Mouse (Mus musculus): ENCODE results near the gene Lysmd1. TPM values are rescaled to one million over a fixed set of nuclear protein-coding genes. Genes with fewer than 3 reads are reported as not detected.
"Not testable (repeated sequence)": the region's sequence is repeated elsewhere in the genome, so short reads cannot be mapped to it uniquely, and the experiment has no call there.

The Lysmd1 gene
- polyA plus RNA-seq (2014; fragmentation: Nextera tagmentation; extraction: Ambion mirVana), result 8.0 and 10.1 TPM in 2 replicates

GRCm38 (mm10) chr3:95133680-95134101 is at the start of gene Lysmd1, which contains the start of gene Scnm1:
Gene Lysmd1, plus strand, starts transcription at chr3:95134088.
Gene Scnm1, minus strand, starts transcription at chr3:95134011.
- Histone ChIP-seq H3K27ac (ENCODE audit: low read depth) (peak within 1 kb of the TSS; percentile 57; the same call in 1 of the 2 replicates), H3K4me3 (ENCODE audit: low read depth, low read length) (peak within 1 kb of the TSS; percentile 87), H3K27me3 (replicated peaks; ENCODE audit: control insufficient read depth, insufficient read depth, low read length) (no peaks in the 10 kb centered on the region), H3K36me3 (ENCODE audit: control insufficient read depth, insufficient read depth, low read length) (peaks cover 7% of the 10 kb centered on the region), H3K4me2 (ENCODE audit: low read length) (peak within 1 kb of the TSS; percentile 77), H3K4me1 (replicated peaks; ENCODE audit: control insufficient read depth, insufficient read depth, low read length) (peaks cover 14% of the 10 kb centered on the region), H3K9ac (ENCODE audit: low read length) (peak within 1 kb of the TSS; percentile 78), H3K9me3 (ENCODE audit: control insufficient read depth, low read length) (no peaks in the 10 kb centered on the region)
- WGBS, result under 1% methylated on average over 20 of the region's 20 CpGs
- DNase-seq (ENCODE audit: low spot score) (peak; percentile 87), ATAC-seq (replicated peaks; ENCODE audit: low FRiP score, low TSS enrichment, low read depth) (peak; percentile 89)

- ATAC-seq (replicated peaks; ENCODE audit: low FRiP score, low TSS enrichment, low read depth), result no peak
- H3K4me1 ChIP-seq (replicated peaks; ENCODE audit: control insufficient read depth, insufficient read depth, low read length), result no peaks in the 10 kb centered on the region
- 0 out of 2 replicates have a peak, but pooled peaks cover under 1% of the 10 kb centered on the region for H3K36me3 ChIP-seq (ENCODE audit: control insufficient read depth, insufficient read depth, low read length)
- H3K4me3 ChIP-seq (ENCODE audit: low read depth, low read length), result no peak overlapping the region
- DNase-seq (ENCODE audit: low spot score), result no peak
- H3K27ac ChIP-seq (ENCODE audit: low read depth), result no peak overlapping the region
- H3K27me3 ChIP-seq (replicated peaks; ENCODE audit: control insufficient read depth, insufficient read depth, low read length), result no peaks in the 10 kb centered on the region
- no peak overlapping the region for H3K4me2 ChIP-seq (ENCODE audit: low read length)
- 100% methylated on average over 1 of the region's 1 CpGs for WGBS
- H3K9me3 ChIP-seq (ENCODE audit: control insufficient read depth, low read length), result no peaks in the 10 kb centered on the region
- H3K9ac ChIP-seq (ENCODE audit: low read length), result no peak overlapping the region
Measured at GRCm38 (mm10) chr3:95088071-95088470, 45.8 kb upstream of the Lysmd1 start.

- H3K4me2 ChIP-seq (ENCODE audit: low read length), result no peak overlapping the region
- H3K27ac ChIP-seq (ENCODE audit: low read depth), result no peak overlapping the region
- peaks cover 10% of the 10 kb centered on the region for H3K4me1 ChIP-seq (replicated peaks; ENCODE audit: control insufficient read depth, insufficient read depth, low read length)
- H3K9ac ChIP-seq (ENCODE audit: low read length), result no peak overlapping the region
- H3K4me3 ChIP-seq (ENCODE audit: low read depth, low read length), result no peak overlapping the region
- WGBS, result 35% methylated on average over 2 of the region's 2 CpGs
- no peaks in the 10 kb centered on the region for H3K9me3 ChIP-seq (ENCODE audit: control insufficient read depth, low read length)
- no peaks in the 10 kb centered on the region for H3K27me3 ChIP-seq (replicated peaks; ENCODE audit: control insufficient read depth, insufficient read depth, low read length)
- no peak for ATAC-seq (replicated peaks; ENCODE audit: low FRiP score, low TSS enrichment, low read depth)
- no peak for DNase-seq (ENCODE audit: low spot score)
- peaks cover 29% of the 10 kb centered on the region for H3K36me3 ChIP-seq (ENCODE audit: control insufficient read depth, insufficient read depth, low read length)
Measured at GRCm38 (mm10) chr3:95100854-95101253, 33.0 kb upstream of the Lysmd1 start.

GRCm38 (mm10) chr3:95105121-95105520 is 28.8 kb upstream of the Lysmd1 start:
- H3K4me1 ChIP-seq (replicated peaks; ENCODE audit: control insufficient read depth, insufficient read depth, low read length), result peaks cover 10% of the 10 kb centered on the region
- peak overlapping the region; percentile 84 for H3K4me2 ChIP-seq (ENCODE audit: low read length)
- ATAC-seq (replicated peaks; ENCODE audit: low FRiP score, low TSS enrichment, low read depth), result no peak
- WGBS, result 47% methylated on average over 4 of the region's 4 CpGs
- no peak overlapping the region for H3K27ac ChIP-seq (ENCODE audit: low read depth)
- peak overlapping the region; percentile 85 for H3K4me3 ChIP-seq (ENCODE audit: low read depth, low read length)
- H3K9ac ChIP-seq (ENCODE audit: low read length), result peak overlapping the region; percentile 80
- H3K36me3 ChIP-seq (ENCODE audit: control insufficient read depth, insufficient read depth, low read length), result peaks cover 10% of the 10 kb centered on the region; the same call in 1 of the 2 replicates
- no peak for DNase-seq (ENCODE audit: low spot score)
- no peaks in the 10 kb centered on the region for H3K27me3 ChIP-seq (replicated peaks; ENCODE audit: control insufficient read depth, insufficient read depth, low read length)
- H3K9me3 ChIP-seq (ENCODE audit: control insufficient read depth, low read length), result no peaks in the 10 kb centered on the region

- no peak; the same call in 1 of the 2 replicates for ATAC-seq (replicated peaks; ENCODE audit: low FRiP score, low TSS enrichment, low read depth)
- Histone ChIP-seq H3K27me3 (replicated peaks; ENCODE audit: control insufficient read depth, insufficient read depth, low read length) (no peaks in the 10 kb centered on the region), H3K4me3 (ENCODE audit: low read depth, low read length) (peak overlapping the region; percentile 85), H3K27ac (ENCODE audit: low read depth) (peak overlapping the region; percentile 69), H3K4me1 (replicated peaks; ENCODE audit: control insufficient read depth, insufficient read depth, low read length) (peaks cover 10% of the 10 kb centered on the region), H3K9ac (ENCODE audit: low read length) (peak overlapping the region; percentile 80), H3K4me2 (ENCODE audit: low read length) (peak overlapping the region; percentile 84), H3K9me3 (ENCODE audit: control insufficient read depth, low read length) (no peaks in the 10 kb centered on the region), H3K36me3 (ENCODE audit: control insufficient read depth, insufficient read depth, low read length) (peaks cover 9% of the 10 kb centered on the region; the same call in 1 of the 2 replicates)
- DNase-seq (ENCODE audit: low spot score), result no peak
- under 1% methylated on average over 16 of the region's 16 CpGs for WGBS
Measured at GRCm38 (mm10) chr3:95105586-95106337, 28.1 kb upstream of the Lysmd1 start.

GRCm38 (mm10) chr3:95106338-95107117 is 27.4 kb upstream of the Lysmd1 start, which contains the start of gene Pip5k1a:
Gene Pip5k1a, minus strand, starts transcription at chr3:95106930.
- under 1% methylated on average over 51 of the region's 51 CpGs for WGBS

GRCm38 (mm10) chr3:95107308-95107707 is 26.6 kb upstream of the Lysmd1 start:
- not testable (repeated sequence) for H3K27ac ChIP-seq (ENCODE audit: low read depth); ATAC-seq (replicated peaks; ENCODE audit: low FRiP score, low TSS enrichment, low read depth); H3K9me3 ChIP-seq (ENCODE audit: control insufficient read depth, low read length); H3K27me3 ChIP-seq (replicated peaks; ENCODE audit: control insufficient read depth, insufficient read depth, low read length); H3K36me3 ChIP-seq (ENCODE audit: control insufficient read depth, insufficient read depth, low read length); DNase-seq (ENCODE audit: low spot score)
- peaks cover 16% of the 10 kb centered on the region for H3K4me1 ChIP-seq (replicated peaks; ENCODE audit: control insufficient read depth, insufficient read depth, low read length)
- H3K4me3 ChIP-seq (ENCODE audit: low read depth, low read length), result peak overlapping the region; percentile 85
- H3K4me2 ChIP-seq (ENCODE audit: low read length), result peak overlapping the region; percentile 84
- H3K9ac ChIP-seq (ENCODE audit: low read length), result peak overlapping the region; percentile 43; the same call in 1 of the 2 replicates

More at GRCm38 (mm10) chr3:95106338-95107117, 27.4 kb upstream of the Lysmd1 start, which contains the start of gene Pip5k1a:
- ATAC-seq (replicated peaks; ENCODE audit: low FRiP score, low TSS enrichment, low read depth) (peak; percentile 91), DNase-seq (ENCODE audit: low spot score) (peak; percentile 95)
- Histone ChIP-seq H3K4me2 (ENCODE audit: low read length) (peak within 1 kb of the TSS; percentile 84), H3K4me1 (replicated peaks; ENCODE audit: control insufficient read depth, insufficient read depth, low read length) (peaks cover 10% of the 10 kb centered on the region), H3K27me3 (replicated peaks; ENCODE audit: control insufficient read depth, insufficient read depth, low read length) (no peaks in the 10 kb centered on the region), H3K4me3 (ENCODE audit: low read depth, low read length) (peak within 1 kb of the TSS; percentile 85), H3K9me3 (ENCODE audit: control insufficient read depth, low read length) (no peaks in the 10 kb centered on the region), H3K27ac (ENCODE audit: low read depth) (peak within 1 kb of the TSS; percentile 69), H3K36me3 (ENCODE audit: control insufficient read depth, insufficient read depth, low read length) (peaks cover 4% of the 10 kb centered on the region; the same call in 1 of the 2 replicates), H3K9ac (ENCODE audit: low read length) (peak within 1 kb of the TSS; percentile 80)

- Histone ChIP-seq H3K36me3 (ENCODE audit: control insufficient read depth, insufficient read depth, low read length) (peaks cover 4% of the 10 kb centered on the region; the same call in 1 of the 2 replicates), H3K4me3 (ENCODE audit: low read depth, low read length) (no peak overlapping the region), H3K27me3 (replicated peaks; ENCODE audit: control insufficient read depth, insufficient read depth, low read length) (no peaks in the 10 kb centered on the region), H3K4me2 (ENCODE audit: low read length) (no peak overlapping the region), H3K9me3 (ENCODE audit: control insufficient read depth, low read length) (no peaks in the 10 kb centered on the region), H3K27ac (ENCODE audit: low read depth) (no peak overlapping the region), H3K4me1 (replicated peaks; ENCODE audit: control insufficient read depth, insufficient read depth, low read length) (peaks cover 19% of the 10 kb centered on the region), H3K9ac (ENCODE audit: low read length) (no peak overlapping the region)
- DNase-seq (ENCODE audit: low spot score), result no peak
- no peak for ATAC-seq (replicated peaks; ENCODE audit: low FRiP score, low TSS enrichment, low read depth)
- WGBS, result 64% methylated on average over 2 of the region's 2 CpGs
Measured at GRCm38 (mm10) chr3:95107898-95108297, 26.0 kb upstream of the Lysmd1 start.
